Mouse (Mus musculus): ENCODE results near the gene Hmga2. TPM values are rescaled to one million over a fixed set of nuclear protein-coding genes. Genes with fewer than 3 reads are reported as not detected.
A peak's percentile ranks its signal among the peaks of the same experiment; 100 is the strongest.

Gene Hmga2
- polyA plus RNA-seq, 1 experiment from 2014 or later, result 59.2 TPM

DNA sequence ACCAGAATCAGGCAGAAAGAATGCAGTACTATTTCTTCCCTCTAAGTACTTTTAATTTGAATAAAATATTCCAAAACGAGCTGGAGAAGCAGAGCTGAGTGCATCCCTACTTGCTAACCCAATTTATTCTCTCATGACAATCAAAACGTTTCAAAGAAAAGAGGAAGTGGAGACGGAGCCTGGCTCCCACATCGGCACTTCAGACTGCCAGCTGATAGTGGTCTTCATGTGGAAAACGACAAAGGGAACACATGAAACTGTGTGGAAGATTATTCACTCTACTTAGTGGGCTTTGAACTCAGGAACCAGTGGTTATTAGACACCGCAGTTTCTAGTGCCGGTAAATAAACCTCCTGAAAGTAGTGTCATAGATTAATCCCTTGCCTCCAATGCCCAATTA, 41.8 kb downstream of the Hmga2 start:
- H3K9ac ChIP-seq, result no peak overlapping the region
- peaks cover 58% of the 10 kb centered on the region for H3K4me1 ChIP-seq
- ATAC-seq (ENCODE audit: insufficient number of reproducible peaks, insufficient read depth, low FRiP score, low TSS enrichment, low read depth), result no peak
- no peaks in the 10 kb centered on the region for H3K27me3 ChIP-seq
- no peak overlapping the region for H3K4me3 ChIP-seq
- 39% methylated on average over 7 of the region's 7 CpGs for WGBS
- H3K27ac ChIP-seq, result no peak overlapping the region
- no peaks in the 10 kb centered on the region for H3K9me3 ChIP-seq
- H3K36me3 ChIP-seq, result peaks cover 25% of the 10 kb centered on the region
- no peak overlapping the region for H3K4me2 ChIP-seq

DNA sequence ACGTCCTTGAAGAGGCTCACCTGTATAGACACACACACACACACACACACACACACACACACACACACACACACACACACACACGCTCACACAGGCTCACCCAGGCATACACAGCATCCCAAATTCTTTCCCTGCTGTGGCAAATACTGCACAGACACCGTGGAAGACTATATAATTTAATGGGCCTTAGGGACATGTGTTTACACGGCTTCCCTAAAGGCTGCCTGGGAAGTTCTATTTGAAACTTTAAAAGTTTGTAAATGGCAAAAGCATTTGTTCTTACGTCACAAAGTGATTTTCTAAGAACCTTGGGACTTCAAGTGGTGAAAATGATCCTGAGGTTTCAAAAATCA, 42.8 kb downstream of the Hmga2 start:
- H3K36me3 ChIP-seq, result peaks cover 22% of the 10 kb centered on the region
- H3K9me3 ChIP-seq, result no peaks in the 10 kb centered on the region
- H3K4me2 ChIP-seq, result no peak overlapping the region
- H3K4me1 ChIP-seq, result peaks cover 67% of the 10 kb centered on the region
- 0 out of 2 replicates have a peak overlapping the region, but pooled peaks have one; percentile 48 for H3K27ac ChIP-seq
- no peak overlapping the region for H3K4me3 ChIP-seq
- no peak for ATAC-seq (ENCODE audit: insufficient number of reproducible peaks, insufficient read depth, low FRiP score, low TSS enrichment, low read depth)
- no peaks in the 10 kb centered on the region for H3K27me3 ChIP-seq
- WGBS, result 48% methylated on average over 5 of the region's 5 CpGs
- no peak overlapping the region for H3K9ac ChIP-seq

DNA sequence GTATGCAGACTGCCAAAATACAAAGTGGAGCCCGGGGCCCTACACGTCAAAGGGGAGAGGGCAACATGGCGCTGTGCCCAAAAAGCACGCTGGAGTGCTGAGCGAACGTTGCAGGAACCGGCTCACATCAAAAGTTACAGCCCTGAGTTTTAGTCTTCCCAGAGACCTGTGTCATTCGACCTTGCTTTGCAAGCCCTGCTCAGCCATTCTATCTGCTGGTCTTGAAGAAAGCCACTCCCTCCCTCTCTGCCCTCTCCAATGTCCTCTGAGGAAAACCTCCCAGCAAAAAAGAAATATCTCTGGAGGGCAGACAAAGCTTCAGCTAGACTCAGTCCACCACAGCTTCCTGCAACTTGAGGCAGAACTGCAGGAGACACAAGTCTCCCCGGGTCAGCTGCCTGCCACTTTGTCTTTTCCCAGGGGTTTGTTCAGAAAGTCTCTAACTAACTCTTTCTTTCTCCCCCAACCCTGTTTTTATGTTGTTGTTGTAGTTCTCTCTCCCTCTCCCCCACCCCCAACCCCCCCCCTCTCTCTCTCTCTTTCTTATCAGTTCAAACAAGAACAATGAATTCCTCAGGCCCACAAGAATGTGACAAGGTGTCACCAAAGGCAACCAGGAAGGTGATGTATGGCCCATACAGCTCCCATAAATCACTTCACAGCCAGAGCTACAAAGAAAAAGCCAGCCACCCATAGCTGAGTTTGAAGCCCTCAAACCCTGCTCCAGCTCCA, 43.4 kb downstream of the Hmga2 start:
- no peaks in the 10 kb centered on the region for H3K9me3 ChIP-seq
- WGBS, result 55% methylated on average over 9 of the region's 9 CpGs
- H3K4me1 ChIP-seq, result peaks cover 67% of the 10 kb centered on the region
- no peak overlapping the region for H3K4me2 ChIP-seq
- no peaks in the 10 kb centered on the region for H3K27me3 ChIP-seq
- no peak for ATAC-seq (ENCODE audit: insufficient number of reproducible peaks, insufficient read depth, low FRiP score, low TSS enrichment, low read depth)
- H3K27ac ChIP-seq, result peak overlapping the region; percentile 48; the same call in 1 of the 2 replicates
- H3K36me3 ChIP-seq, result peaks cover 22% of the 10 kb centered on the region
- no peak overlapping the region for H3K9ac ChIP-seq
- H3K4me3 ChIP-seq, result no peak overlapping the region

DNA sequence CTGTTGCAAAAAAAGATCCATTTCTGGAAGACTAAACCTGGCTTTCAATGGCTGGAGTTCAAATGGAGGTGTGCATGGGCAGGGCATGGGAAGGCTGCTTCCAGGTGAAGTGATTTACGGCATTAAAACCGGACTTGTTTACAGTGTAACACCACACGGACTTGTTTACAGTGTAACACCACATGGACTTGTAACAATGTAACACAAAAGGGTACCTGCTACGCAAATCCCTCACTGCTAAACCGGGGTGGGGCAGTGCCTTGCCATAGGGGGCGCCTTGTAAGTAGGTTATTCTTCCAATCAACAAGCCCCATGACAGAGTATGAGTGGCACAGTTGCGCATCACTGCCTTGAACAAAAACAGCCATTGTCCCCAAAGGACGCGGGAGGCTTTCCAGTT, 44.2 kb downstream of the Hmga2 start:
- 80% methylated on average over 9 of the region's 9 CpGs for WGBS
- Histone ChIP-seq H3K9ac (no peak overlapping the region), H3K4me3 (no peak overlapping the region), H3K4me2 (no peak overlapping the region), H3K27ac (no peak overlapping the region), H3K9me3 (no peaks in the 10 kb centered on the region), H3K4me1 (peaks cover 75% of the 10 kb centered on the region), H3K36me3 (peaks cover 14% of the 10 kb centered on the region), H3K27me3 (no peaks in the 10 kb centered on the region)
- ATAC-seq (ENCODE audit: insufficient number of reproducible peaks, insufficient read depth, low FRiP score, low TSS enrichment, low read depth), result no peak

DNA sequence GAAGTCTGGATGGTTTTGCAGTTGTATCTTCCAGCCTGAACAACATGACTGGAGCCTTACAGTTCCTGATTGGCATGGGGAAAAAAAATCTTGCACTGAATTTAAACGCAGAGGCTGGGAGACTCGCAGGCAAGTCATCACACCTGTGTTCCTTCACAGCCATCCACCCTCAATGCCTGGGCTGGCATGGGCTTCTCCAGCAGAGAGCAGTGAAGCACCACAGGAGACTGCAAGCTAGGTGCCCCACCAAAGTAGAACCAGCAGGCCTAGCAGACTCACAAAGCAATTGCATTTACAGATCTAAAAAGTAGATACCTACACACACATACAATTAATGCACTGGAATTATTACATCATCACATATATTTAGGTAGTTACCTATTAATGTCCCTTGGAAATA, 44.8 kb downstream of the Hmga2 start:
- Histone ChIP-seq H3K4me2 (no peak overlapping the region), H3K9ac (no peak overlapping the region), H3K4me1 (peaks cover 80% of the 10 kb centered on the region), H3K27ac (no peak overlapping the region), H3K4me3 (no peak overlapping the region), H3K36me3 (peaks cover 10% of the 10 kb centered on the region), H3K27me3 (no peaks in the 10 kb centered on the region), H3K9me3 (no peaks in the 10 kb centered on the region)
- WGBS, result 68% methylated on average over 2 of the region's 2 CpGs
- ATAC-seq (ENCODE audit: insufficient number of reproducible peaks, insufficient read depth, low FRiP score, low TSS enrichment, low read depth), result no peak

DNA sequence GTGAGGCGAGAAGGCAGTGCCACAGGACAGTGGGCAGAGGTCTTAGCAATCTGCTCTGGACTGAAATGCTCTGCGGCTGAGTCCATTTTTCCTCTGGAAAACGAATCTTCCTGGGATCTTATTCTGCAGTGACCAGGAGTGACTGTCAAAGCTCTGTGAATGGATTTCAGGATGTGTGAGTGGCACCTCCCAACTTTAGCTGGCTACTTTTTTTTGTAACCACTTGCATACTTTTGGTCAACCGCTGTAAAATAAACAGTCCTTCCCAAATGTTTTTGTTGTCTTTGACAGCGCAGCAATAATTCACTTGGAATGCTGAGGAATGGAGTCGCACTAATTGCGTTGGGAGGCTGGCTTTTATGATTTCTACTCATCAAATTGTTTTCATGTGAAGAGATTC, 45.8 kb downstream of the Hmga2 start:
- WGBS, result 61% methylated on average over 7 of the region's 7 CpGs
- Histone ChIP-seq H3K4me2 (no peak overlapping the region), H3K27ac (peak overlapping the region; percentile 78; the same call in 1 of the 2 replicates), H3K4me1 (peaks cover 87% of the 10 kb centered on the region), H3K9ac (no peak overlapping the region), H3K27me3 (no peaks in the 10 kb centered on the region), H3K9me3 (no peaks in the 10 kb centered on the region), H3K4me3 (no peak overlapping the region), H3K36me3 (0 out of 2 replicates have a peak, but pooled peaks cover 4% of the 10 kb centered on the region)
- no peak for ATAC-seq (ENCODE audit: insufficient number of reproducible peaks, insufficient read depth, low FRiP score, low TSS enrichment, low read depth)

DNA sequence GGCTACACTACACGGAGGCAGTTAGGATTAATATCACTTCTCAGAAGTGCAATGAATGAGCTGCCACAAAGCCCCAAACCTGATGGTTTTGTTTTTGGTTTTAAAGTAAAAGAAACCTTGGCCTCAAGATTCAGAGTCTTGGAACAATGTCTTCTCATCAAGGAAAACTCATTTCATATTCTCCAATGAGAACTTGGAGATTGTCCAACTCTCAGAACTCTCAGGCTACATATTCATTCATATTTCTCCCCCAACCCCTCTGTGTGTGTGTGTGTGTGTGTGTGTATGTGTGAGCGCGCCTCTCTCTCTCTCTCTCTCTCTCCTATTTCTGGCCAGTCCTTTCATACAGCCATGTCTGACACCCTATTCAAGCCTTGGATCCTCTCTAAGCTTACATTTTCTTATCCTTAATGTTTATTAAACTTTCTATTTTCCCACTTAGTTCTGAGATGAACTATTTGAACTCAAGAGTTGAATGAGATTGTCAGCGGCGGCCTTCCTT, 46.5 kb downstream of the Hmga2 start:
- WGBS, result 67% methylated on average over 5 of the region's 5 CpGs
- Histone ChIP-seq H3K27ac (peak overlapping the region; percentile 78), H3K4me2 (no peak overlapping the region), H3K27me3 (no peaks in the 10 kb centered on the region), H3K9me3 (no peaks in the 10 kb centered on the region), H3K4me3 (no peak overlapping the region), H3K9ac (no peak overlapping the region), H3K36me3 (0 out of 2 replicates have a peak, but pooled peaks cover 4% of the 10 kb centered on the region), H3K4me1 (peaks cover 84% of the 10 kb centered on the region)
- ATAC-seq (ENCODE audit: insufficient number of reproducible peaks, insufficient read depth, low FRiP score, low TSS enrichment, low read depth), result no peak

DNA sequence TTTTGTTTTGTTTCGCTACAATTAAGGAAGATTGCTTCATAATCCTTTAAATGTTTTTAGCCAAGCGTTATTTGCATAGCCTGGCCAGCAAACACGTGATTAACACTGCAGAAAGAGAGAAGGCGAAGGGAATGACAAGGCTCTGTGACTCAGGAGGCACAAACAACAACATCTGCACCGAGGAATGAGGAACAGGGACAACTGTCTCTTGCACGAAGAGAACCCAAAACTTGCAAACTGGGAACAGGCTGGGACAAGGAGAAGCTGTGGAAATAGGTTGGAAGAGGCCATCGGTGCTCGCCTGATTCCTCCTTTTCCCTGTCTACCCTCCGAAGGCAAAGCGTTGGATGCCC, 47.1 kb downstream of the Hmga2 start:
- Histone ChIP-seq H3K4me3 (no peak overlapping the region), H3K27me3 (no peaks in the 10 kb centered on the region), H3K27ac (peak overlapping the region; percentile 78), H3K9me3 (no peaks in the 10 kb centered on the region), H3K4me2 (peak overlapping the region; percentile 39), H3K9ac (peak overlapping the region; percentile 49; the same call in 1 of the 2 replicates), H3K4me1 (peaks cover 80% of the 10 kb centered on the region), H3K36me3 (peaks cover 7% of the 10 kb centered on the region; the same call in 1 of the 2 replicates)
- ATAC-seq (ENCODE audit: insufficient number of reproducible peaks, insufficient read depth, low FRiP score, low TSS enrichment, low read depth), result no peak
- WGBS, result 61% methylated on average over 10 of the region's 10 CpGs

DNA sequence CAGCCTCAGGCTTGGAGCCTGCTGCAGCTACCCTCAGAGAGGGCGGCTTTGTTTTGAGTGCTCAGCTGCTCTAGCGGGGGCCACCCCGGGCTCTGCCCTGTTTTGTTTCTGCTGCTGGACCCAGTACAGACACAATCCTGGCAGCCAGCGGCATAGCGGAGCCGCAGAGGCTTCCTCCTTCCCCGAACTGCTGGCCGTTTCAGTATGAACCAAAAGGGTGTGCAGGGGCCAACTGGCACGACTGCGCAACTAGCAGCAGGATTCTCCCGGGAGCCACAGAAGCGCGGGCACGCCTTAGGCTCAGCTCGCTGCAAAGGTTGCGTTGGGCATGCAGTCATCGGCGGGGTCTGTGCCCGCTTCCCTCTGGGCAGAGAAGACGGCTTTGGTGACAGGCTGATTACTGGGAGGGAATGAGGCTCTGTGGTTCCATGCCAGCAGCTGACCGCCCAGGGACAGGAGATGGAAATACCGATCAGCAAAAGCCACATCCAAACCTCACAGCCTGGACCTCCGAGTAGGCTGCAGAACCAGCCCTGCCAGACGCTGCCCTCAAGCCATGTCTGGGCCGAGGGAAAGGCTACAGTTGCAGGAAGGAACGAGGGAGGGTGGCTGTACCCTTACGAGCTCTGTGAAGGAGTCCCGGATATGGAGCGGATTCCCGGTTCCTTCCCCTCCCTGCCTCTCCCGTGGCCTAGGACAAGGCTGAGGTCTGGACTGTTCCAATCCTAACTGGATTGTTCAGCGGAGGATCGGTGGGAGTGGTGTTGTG, 47.7 kb downstream of the Hmga2 start:
- H3K9ac ChIP-seq, result peak overlapping the region; percentile 49
- WGBS, result 55% methylated on average over 33 of the region's 33 CpGs

DNA sequence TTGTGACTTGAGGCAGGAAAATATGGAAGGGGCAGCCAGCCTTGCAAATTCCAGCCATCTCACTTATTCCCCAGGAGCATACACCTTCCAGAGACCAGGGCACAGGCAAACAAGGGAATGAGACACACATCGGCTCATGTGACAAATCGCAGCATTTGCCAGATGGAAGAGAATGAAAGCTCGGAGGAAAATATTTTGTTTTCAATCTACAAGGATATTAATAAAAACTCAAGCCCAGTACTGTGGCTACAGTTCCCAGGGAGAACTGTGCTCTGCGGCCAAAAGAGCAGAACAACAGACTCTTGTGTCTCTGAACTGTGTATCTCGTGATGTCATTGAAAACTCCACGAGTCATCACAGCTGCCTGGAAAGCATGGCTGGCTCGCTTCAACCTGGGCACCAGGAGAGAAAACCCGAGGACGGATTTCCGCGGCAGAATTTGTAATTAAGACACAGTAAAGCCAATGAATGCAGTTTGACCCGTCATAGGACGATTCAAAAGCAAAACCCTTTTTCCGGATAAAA, 50.1 kb downstream of the Hmga2 start:
- 55% methylated on average over 14 of the region's 14 CpGs for WGBS
- Histone ChIP-seq H3K4me3 (no peak overlapping the region), H3K27ac (no peak overlapping the region), H3K4me2 (no peak overlapping the region), H3K4me1 (peaks cover 82% of the 10 kb centered on the region), H3K36me3 (peaks cover 11% of the 10 kb centered on the region; the same call in 1 of the 2 replicates), H3K9ac (no peak overlapping the region), H3K9me3 (no peaks in the 10 kb centered on the region), H3K27me3 (no peaks in the 10 kb centered on the region)
- no peak for ATAC-seq (ENCODE audit: insufficient number of reproducible peaks, insufficient read depth, low FRiP score, low TSS enrichment, low read depth)

More for the DNA sequence above, 47.7 kb downstream of the Hmga2 start:
- H3K27ac ChIP-seq, result peak overlapping the region; percentile 78
- no peak; the same call in 1 of the 2 replicates for ATAC-seq (ENCODE audit: insufficient number of reproducible peaks, insufficient read depth, low FRiP score, low TSS enrichment, low read depth)
- peaks cover 8% of the 10 kb centered on the region; the same call in 1 of the 2 replicates for H3K36me3 ChIP-seq
- H3K4me3 ChIP-seq, result 0 out of 2 replicates have a peak overlapping the region, but pooled peaks have one; percentile 4
- H3K4me2 ChIP-seq, result peak overlapping the region; percentile 39
- no peaks in the 10 kb centered on the region for H3K9me3 ChIP-seq
- peaks cover 84% of the 10 kb centered on the region for H3K4me1 ChIP-seq
- no peaks in the 10 kb centered on the region for H3K27me3 ChIP-seq

DNA sequence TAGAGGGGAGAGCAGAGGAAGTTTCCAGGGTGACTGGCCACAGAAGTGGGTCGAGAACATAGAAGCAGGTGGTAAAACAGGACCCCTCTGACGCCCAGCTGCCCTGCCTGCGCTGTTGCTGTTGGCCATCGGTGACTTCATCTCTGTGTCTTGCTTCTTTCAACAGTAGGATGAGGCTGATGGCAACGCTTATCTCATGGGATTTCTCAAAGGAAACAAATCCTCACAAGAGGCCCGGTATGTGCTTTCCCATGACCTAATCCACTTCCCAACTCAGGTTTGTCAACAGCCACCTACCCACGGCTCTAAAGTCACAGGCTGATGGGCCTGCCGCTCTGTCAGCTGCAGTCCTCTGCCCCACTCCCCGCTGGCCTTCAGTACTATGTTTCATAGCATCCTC, 52.3 kb downstream of the Hmga2 start:
- no peak overlapping the region for H3K4me2 ChIP-seq
- H3K27me3 ChIP-seq, result no peaks in the 10 kb centered on the region
- H3K36me3 ChIP-seq, result peaks cover 11% of the 10 kb centered on the region; the same call in 1 of the 2 replicates
- ATAC-seq (ENCODE audit: insufficient number of reproducible peaks, insufficient read depth, low FRiP score, low TSS enrichment, low read depth), result no peak
- 83% methylated on average over 9 of the region's 9 CpGs for WGBS
- H3K27ac ChIP-seq, result no peak overlapping the region
- no peaks in the 10 kb centered on the region for H3K9me3 ChIP-seq
- no peak overlapping the region for H3K9ac ChIP-seq
- H3K4me3 ChIP-seq, result no peak overlapping the region
- peaks cover 82% of the 10 kb centered on the region for H3K4me1 ChIP-seq

All from embryonic facial prominence, embryonic 13.5 days (tissue).